Mouse (Mus musculus): ENCODE results near the gene Gm20388. TPM values are rescaled to one million over a fixed set of nuclear protein-coding genes. Genes with fewer than 3 reads are reported as not detected.
"Not testable (repeated sequence)": the region's sequence is repeated elsewhere in the genome, so short reads cannot be mapped to it uniquely, and the experiment has no call there.

Gene Gm20388
- total RNA-seq, 2 experiments from 2014 or later = 4.4 to 7.8 TPM

DNA sequence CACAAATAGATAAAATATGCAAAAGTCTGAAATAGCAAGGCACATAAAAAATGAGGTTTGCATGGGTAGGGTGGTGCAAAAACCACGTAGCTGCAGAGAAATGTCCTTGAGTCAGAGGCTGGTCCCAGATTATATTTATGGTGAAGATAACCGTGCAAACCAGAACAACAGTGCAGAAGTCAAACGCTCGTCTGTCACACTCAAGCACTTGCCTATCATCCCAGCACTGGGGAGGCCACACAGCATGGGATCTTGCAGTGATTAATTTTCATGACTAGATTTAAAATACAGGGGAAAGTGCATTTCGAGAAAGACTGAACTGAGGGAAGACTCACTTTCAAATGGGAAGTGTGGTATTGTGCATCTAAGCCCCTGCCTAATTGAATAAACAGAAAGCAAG lies 3083.1 kb downstream of the Gm20388 start:
- DNase-seq (ENCODE audit: low spot score in 2 of 2) = no peak

DNA sequence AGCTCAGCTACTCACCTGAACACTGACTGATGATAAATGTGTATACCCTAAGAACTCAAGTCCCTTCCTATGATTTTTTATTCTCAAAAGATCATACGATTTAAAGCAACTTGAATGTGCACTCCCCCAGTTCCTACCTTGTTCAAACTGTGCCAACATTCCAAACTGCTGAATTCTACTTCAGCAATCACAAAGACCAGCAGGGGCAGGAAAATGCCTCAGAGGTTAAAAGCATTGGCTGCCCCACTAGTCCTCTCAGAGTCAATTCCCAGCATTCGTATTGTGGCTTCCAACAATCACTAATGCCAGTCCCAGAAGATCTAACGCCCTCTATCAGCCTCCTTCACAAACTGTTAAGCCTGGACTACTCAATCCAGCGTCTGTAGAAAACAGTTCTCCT lies 3087.3 kb downstream of the Gm20388 start:
- DNase-seq (ENCODE audit: low spot score in 2 of 2) = no peak

DNA sequence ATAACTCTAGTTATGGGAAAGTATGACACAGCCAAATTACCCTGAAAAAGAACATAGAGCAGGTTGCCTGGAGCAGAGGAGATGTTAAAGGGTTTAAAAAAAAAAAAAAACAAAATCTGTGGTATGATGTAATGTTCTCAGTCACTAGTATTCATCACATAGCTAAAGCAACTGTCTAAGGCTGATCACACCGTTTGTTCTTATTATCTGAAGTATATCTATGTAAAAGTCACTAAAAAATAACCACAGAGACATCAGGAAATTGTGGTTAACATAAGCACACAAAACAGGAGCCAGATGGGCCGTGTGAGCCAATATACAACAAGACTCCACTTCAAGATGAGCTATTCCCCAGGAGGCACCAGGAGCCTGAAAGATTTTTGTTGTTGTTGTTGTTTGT lies 3089.7 kb downstream of the Gm20388 start:
- no peak for DNase-seq (ENCODE audit: low spot score in 2 of 2)

- DNase-seq (ENCODE audit: low spot score in 2 of 2) = no peak
These were observed 3093.6 kb downstream of the Gm20388 start for GRCm38 (mm10) chr8:123004033-123004922.

DNA sequence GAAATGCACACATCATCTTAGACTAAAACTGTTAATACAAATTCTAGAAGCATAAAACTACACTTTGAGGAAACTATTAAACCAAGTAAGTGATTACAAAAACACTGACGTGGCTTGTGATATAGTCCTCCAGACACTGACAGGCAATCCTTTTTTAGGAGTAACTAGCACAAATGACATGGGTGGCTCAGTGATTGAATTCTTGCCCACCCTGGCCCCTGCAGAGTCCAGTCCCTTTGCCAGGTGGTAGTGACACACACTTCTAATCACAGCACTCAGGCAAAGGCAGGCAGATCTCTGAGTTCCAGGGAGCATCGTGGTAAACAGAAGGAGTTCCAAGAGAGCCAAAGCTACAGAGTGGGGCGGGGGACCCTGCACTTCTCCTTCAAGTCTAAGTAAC lies 3094.7 kb downstream of the Gm20388 start:
- DNase-seq (ENCODE audit: low spot score in 2 of 2) = no peak

- DNase-seq (ENCODE audit: low spot score in 2 of 2) = no peak
These were observed 3095.2 kb downstream of the Gm20388 start for GRCm38 (mm10) chr8:123005805-123006204.

DNA sequence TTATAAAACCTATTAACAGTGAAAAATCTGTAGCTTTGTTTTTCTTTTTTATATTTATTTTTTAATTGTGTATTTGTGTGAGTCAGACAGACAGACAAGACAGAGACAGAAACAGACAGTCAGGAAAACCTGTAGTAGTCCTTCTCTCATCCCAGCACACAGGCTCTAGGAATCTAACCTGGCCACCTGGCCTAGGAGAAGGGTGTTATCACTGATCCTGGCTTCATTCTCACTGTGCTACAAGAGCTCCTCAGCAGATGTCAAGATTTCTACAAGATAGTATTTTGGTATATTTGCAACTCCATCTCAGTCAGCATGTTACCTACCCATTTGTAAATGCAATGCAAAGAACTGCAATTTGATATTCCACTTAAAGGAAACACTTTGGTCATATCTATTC lies 3100.7 kb downstream of the Gm20388 start:
- no peak for DNase-seq (ENCODE audit: low spot score in 2 of 2)

GRCm38 (mm10) chr8:123014429-123014828 lies 3103.8 kb downstream of the Gm20388 start:
- DNase-seq (ENCODE audit: low spot score in 2 of 2) = peak in 1 of 2 experiments; percentile 20

- DNase-seq (ENCODE audit: low spot score in 2 of 2) = no peak
These were observed 3104.4 kb downstream of the Gm20388 start for GRCm38 (mm10) chr8:123015074-123015473.

DNA sequence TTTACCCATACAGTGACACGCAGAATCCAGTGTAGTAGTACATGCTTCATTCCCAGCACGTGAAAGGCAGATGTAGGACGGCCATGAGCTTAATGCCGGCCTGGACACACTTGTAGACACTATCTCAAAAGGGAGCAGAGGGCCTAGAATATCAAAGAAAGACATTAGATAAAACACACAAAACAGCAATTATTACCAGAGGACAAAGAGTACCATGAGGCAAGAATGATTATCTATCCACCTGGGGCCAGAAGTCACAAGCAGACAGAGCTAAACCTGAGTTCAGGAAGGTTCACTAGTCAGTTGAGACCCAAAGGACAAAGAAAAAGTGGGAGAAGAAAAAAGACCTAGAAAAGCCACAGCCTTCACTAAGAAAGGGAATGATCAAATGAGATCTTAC lies 3106.5 kb downstream of the Gm20388 start:
- DNase-seq (ENCODE audit: low spot score in 2 of 2) = no peak

DNA sequence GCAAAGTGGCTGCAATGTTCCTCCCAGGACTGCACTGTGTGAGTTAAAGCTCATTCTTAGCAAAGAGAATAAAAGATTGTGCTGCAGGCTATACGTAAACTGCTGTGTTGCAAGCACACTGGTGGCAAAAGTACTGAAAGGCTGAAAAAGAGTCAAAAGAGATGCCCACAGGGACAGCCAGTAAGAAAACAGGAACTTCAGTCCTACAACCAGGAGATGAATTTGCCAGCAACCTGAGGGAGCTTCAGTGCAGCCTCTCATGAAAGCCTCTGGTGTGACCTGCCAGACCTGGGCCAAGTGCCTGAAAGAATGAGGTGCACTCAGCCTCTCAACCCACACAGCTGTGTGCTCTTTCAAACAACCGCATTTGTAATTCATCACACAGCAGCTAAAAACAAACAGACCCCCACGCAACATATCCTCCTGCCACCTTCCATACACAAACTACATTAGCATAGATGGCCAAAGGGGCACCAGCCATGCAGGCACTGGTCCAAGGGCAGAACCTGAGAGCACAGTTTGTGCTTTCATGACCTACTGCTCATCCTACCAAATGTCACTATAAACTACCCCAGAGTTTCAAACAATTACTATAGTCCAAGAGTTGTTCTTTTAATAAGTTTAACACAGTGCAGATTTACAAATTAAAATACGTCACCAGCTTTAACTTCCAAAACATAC lies 3108.0 kb downstream of the Gm20388 start:
- no peak for DNase-seq (ENCODE audit: low spot score in 2 of 2)

DNA sequence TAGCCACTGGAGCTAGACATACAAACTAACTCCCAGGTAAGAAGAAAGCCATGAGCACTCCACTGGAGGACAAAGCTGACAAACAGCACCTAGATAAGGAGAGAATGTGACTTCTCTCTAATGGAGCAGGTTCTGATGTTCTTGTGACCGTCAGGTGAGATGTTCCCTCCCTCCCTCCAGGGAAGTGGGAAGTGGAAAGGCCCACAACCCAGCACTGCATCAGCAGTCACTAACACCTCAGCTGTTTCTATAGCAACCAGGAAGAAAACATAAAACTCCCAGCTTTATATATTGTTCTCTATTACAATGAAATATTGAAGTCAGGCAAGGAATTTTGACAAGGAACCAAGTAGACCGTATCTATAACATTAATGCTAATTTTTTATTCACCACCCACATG lies 3109.4 kb downstream of the Gm20388 start:
- no peak for DNase-seq (ENCODE audit: low spot score in 2 of 2)

GRCm38 (mm10) chr8:123020859-123021258 lies 3110.2 kb downstream of the Gm20388 start:
- no peak for DNase-seq (ENCODE audit: low spot score in 2 of 2)

GRCm38 (mm10) chr8:123021259-123021658 lies 3110.6 kb downstream of the Gm20388 start:
- DNase-seq (ENCODE audit: low spot score in 2 of 2) = no peak

DNA sequence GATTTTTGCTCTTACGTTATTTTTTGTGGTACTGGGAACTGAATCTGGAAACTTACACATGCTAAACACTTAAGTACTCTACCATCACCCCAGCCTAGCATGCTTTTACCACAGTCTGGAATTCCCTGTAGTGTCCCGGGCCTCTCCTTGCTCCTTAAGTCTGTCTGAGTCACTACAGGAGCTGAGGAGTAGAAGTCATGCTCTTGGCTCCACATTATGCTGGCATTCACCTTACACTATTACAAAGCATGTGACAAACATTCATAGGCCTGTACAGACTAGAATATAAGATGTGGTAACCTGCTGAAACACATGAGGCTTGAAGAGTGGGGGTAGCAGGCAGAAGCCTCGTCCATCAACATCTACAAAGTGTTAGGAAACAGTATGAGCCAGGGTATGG lies 3112.1 kb downstream of the Gm20388 start:
- DNase-seq (ENCODE audit: low spot score in 2 of 2) = no peak

GRCm38 (mm10) chr8:123024226-123024625 lies 3113.6 kb downstream of the Gm20388 start:
- no peak for DNase-seq (ENCODE audit: low spot score in 2 of 2)

GRCm38 (mm10) chr8:123025951-123026351 lies 3115.3 kb downstream of the Gm20388 start:
- DNase-seq (ENCODE audit: low spot score in 2 of 2) = no peak

- DNase-seq (ENCODE audit: low spot score in 2 of 2) = no peak
These were observed 3117.1 kb downstream of the Gm20388 start for GRCm38 (mm10) chr8:123027786-123028185.

DNA sequence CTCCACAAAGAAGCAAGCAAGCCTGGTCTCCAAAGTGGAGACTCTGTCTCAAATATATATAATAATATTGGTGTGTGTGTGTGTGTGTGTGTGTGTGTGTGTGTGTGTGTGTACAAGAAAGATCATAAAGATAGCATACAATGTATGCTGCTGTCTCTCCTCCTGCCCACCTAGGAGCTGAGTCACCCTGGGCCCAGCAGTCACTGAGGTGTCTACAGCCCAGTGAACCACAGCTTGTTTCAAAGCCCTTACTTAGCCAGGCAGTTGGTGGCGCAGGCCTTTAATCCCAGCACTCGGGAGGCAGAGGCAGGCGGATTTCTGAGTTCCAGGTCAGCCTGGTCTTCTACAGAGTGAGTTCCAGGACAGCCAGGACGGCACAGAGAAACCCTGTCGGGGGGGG lies 3119.4 kb downstream of the Gm20388 start:
- not testable (repeated sequence) for DNase-seq (ENCODE audit: low spot score in 2 of 2)

- DNase-seq (ENCODE audit: low spot score in 2 of 2) = no peak
These were observed 3120.8 kb downstream of the Gm20388 start for GRCm38 (mm10) chr8:123031321-123031978.

GRCm38 (mm10) chr8:123032730-123033129 lies 3122.1 kb downstream of the Gm20388 start:
- DNase-seq (ENCODE audit: low spot score in 2 of 2) = no peak

GRCm38 (mm10) chr8:123033431-123033830 lies 3122.8 kb downstream of the Gm20388 start:
- DNase-seq (ENCODE audit: low spot score in 2 of 2) = no peak
